Mouse (Mus musculus): ENCODE results near the gene Catsper2.
"Not testable (repeated sequence)": the region's sequence is repeated elsewhere in the genome, so short reads cannot be mapped to it uniquely, and the experiment has no call there.

The Catsper2 gene

GRCm38 (mm10) chr2:121434854-121435253 is 21.3 kb upstream of the Catsper2 start:
- DNase-seq (ENCODE audit: low spot score) = no peak

GRCm38 (mm10) chr2:121425890-121426289 is 12.3 kb upstream of the Catsper2 start:
- no peak for DNase-seq (ENCODE audit: low spot score)

GRCm38 (mm10) chr2:121423166-121423565 is 9.6 kb upstream of the Catsper2 start:
- no peak for DNase-seq (ENCODE audit: low spot score)

GRCm38 (mm10) chr2:121418476-121418875 is 4.9 kb upstream of the Catsper2 start:
- no peak for DNase-seq (ENCODE audit: low spot score)

- no peak for DNase-seq (ENCODE audit: low spot score)
Observed at GRCm38 (mm10) chr2:121416356-121416755, 2.8 kb upstream of the Catsper2 start.

- DNase-seq (ENCODE audit: low spot score) = no peak
Observed at GRCm38 (mm10) chr2:121415591-121415990, 2.0 kb upstream of the Catsper2 start.

- DNase-seq (ENCODE audit: low spot score) = no peak
Observed at GRCm38 (mm10) chr2:121415103-121415502, 1.5 kb upstream of the Catsper2 start.

- no peak for DNase-seq (ENCODE audit: low spot score)
Observed at GRCm38 (mm10) chr2:121414139-121414685, 620 bp upstream of the Catsper2 start.

GRCm38 (mm10) chr2:121412843-121413386 is 677 bp downstream of the Catsper2 start:
- DNase-seq (ENCODE audit: low spot score) = no peak

GRCm38 (mm10) chr2:121408160-121408559 is 5.4 kb downstream of the Catsper2 start:
- peak; percentile 59 for DNase-seq (ENCODE audit: low spot score)

GRCm38 (mm10) chr2:121403296-121403695 is 10.3 kb downstream of the Catsper2 start:
- DNase-seq (ENCODE audit: low spot score) = no peak

GRCm38 (mm10) chr2:121396624-121397023 is 17.0 kb downstream of the Catsper2 start:
- DNase-seq (ENCODE audit: low spot score) = peak; percentile 90

- not testable (repeated sequence) for DNase-seq (ENCODE audit: low spot score)
Observed at GRCm38 (mm10) chr2:121386961-121387575, 26.5 kb downstream of the Catsper2 start, which contains the start of gene Strc. TSS of gene Strc (minus strand) at chr2:121387168.

GRCm38 (mm10) chr2:121374766-121375165 is 38.8 kb downstream of the Catsper2 start:
- DNase-seq (ENCODE audit: low spot score) = no peak

GRCm38 (mm10) chr2:121372266-121372665 is 41.3 kb downstream of the Catsper2 start:
- DNase-seq (ENCODE audit: low spot score) = no peak

- no peak for DNase-seq (ENCODE audit: low spot score)
Observed at GRCm38 (mm10) chr2:121370921-121371320, 42.7 kb downstream of the Catsper2 start.

- no peak for DNase-seq (ENCODE audit: low spot score)
Observed at GRCm38 (mm10) chr2:121368831-121369230, 44.8 kb downstream of the Catsper2 start.

- DNase-seq (ENCODE audit: low spot score) = no peak
Observed at GRCm38 (mm10) chr2:121363656-121364055, 49.9 kb downstream of the Catsper2 start.

GRCm38 (mm10) chr2:121359461-121359860 is 54.1 kb downstream of the Catsper2 start:
- no peak for DNase-seq (ENCODE audit: low spot score)

GRCm38 (mm10) chr2:121358381-121358780 is 55.2 kb downstream of the Catsper2 start:
- DNase-seq (ENCODE audit: low spot score) = peak; percentile 57

GRCm38 (mm10) chr2:121357961-121358360 is 55.6 kb downstream of the Catsper2 start:
- no peak for DNase-seq (ENCODE audit: low spot score)

GRCm38 (mm10) chr2:121357494-121357893 is 56.1 kb downstream of the Catsper2 start, which contains the start of gene Ckmt1:
TSS of gene Ckmt1 (plus strand) at chr2:121357714.
- DNase-seq (ENCODE audit: low spot score) = no peak

- DNase-seq (ENCODE audit: low spot score) = peak; percentile 97
Observed at GRCm38 (mm10) chr2:121354820-121355592, 58.6 kb downstream of the Catsper2 start, which contains the start of gene Ppip5k1. TSS of gene Ppip5k1 (minus strand) at chr2:121355396.
